Mouse (Mus musculus) olfactory bulb, adult 2 months (tissue): ENCODE results near the gene Grn. TPM values are rescaled to one million over a fixed set of nuclear protein-coding genes. Genes with fewer than 3 reads are reported as not detected.

Experiments
- H3K27ac ChIP-seq: fragments of 200-500 bp; 2 replicates; pipeline ENCODE4 v1.5.1; 2012; ENCODE audit warnings: low read depth, low read length; ENCODE audit not compliant: insufficient read depth
- H3K4me1 ChIP-seq: fragments of 200-500 bp; 2 replicates; pipeline ENCODE4 v1.6.1; 2012; ENCODE audit warnings: low read length; ENCODE audit not compliant: control insufficient read depth, insufficient read depth
- H3K4me3 ChIP-seq: fragments of 200-500 bp; 2 replicates; pipeline ENCODE4 v1.5.1; 2012; ENCODE audit warnings: mild to moderate bottlenecking, low read depth, low read length, moderate library complexity; ENCODE audit not compliant: insufficient read depth
- CTCF ChIP-seq: fragments of 200-500 bp; IDR thresholded peaks from 2 replicates; pipeline ENCODE4 v1.5.1; 2012; ENCODE audit warnings: low read depth, mild to moderate bottlenecking, low read length, moderate library complexity; ENCODE audit not compliant: insufficient read depth
- POLR2A ChIP-seq: fragments of 200-500 bp; IDR thresholded peaks from 2 replicates; pipeline ENCODE4 v1.6.1; 2012; ENCODE audit warnings: mild to moderate bottlenecking, low read depth, low read length, moderate library complexity; ENCODE audit not compliant: insufficient read depth
- WGBS: fragments of 180-500 bp; shearing (Covaris S2); methylation state at CpG from one replicate; pipeline ENCODE4 v1.1.7; 2018; 5-methylcytosine and 5-hydroxymethylcytosine counted together
- polyA plus RNA-seq: library from polyadenylated mRNA; stranded (reverse); fragments of >200 nt; gene quantifications from 2 replicates; pipeline ENCODE4 v1.2.4, GENCODE M21; 2012; ENCODE audit warnings: low replicate concordance; ENCODE audit not compliant: missing spikeins, insufficient read depth, insufficient read length

Gene Grn
- polyA plus RNA-seq, 1 experiment: not detected

GRCm38 (mm10) chr11:102415034-102415802, 14.9 kb upstream of the Grn start:
- H3K27ac ChIP-seq: no peak overlapping the region
- no peak overlapping the region for H3K4me3 ChIP-seq
- 75% methylated on average over 10 of the region's 10 CpGs for WGBS
- no peaks in the 10 kb centered on the region for H3K4me1 ChIP-seq
- TF ChIP-seq POLR2A: no peak

- H3K4me3 ChIP-seq: no peak overlapping the region
- no peaks in the 10 kb centered on the region for H3K4me1 ChIP-seq
- 83% methylated on average over 1 of the region's 1 CpGs for WGBS
- TF ChIP-seq POLR2A (no peak), CTCF (no peak)
- H3K27ac ChIP-seq: no peak overlapping the region
Observed at GRCm38 (mm10) chr11:102417160-102417559, 13.0 kb upstream of the Grn start.

GRCm38 (mm10) chr11:102418887-102419286, 11.2 kb upstream of the Grn start:
- Histone ChIP-seq H3K4me1 (no peaks in the 10 kb centered on the region), H3K27ac (no peak overlapping the region), H3K4me3 (no peak overlapping the region)
- TF ChIP-seq CTCF (no peak), POLR2A (no peak)

- Histone ChIP-seq H3K4me1 (no peaks in the 10 kb centered on the region), H3K27ac (no peak overlapping the region), H3K4me3 (no peak overlapping the region)
- TF ChIP-seq CTCF (no peak), POLR2A (no peak)
- WGBS: 59% methylated on average over 8 of the region's 8 CpGs
Observed at GRCm38 (mm10) chr11:102421559-102421958, 8.6 kb upstream of the Grn start.

- Histone ChIP-seq H3K27ac (no peak overlapping the region), H3K4me3 (no peak overlapping the region), H3K4me1 (no peaks in the 10 kb centered on the region; the same call in 1 of the 2 replicates)
- WGBS: 81% methylated on average over 6 of the region's 6 CpGs
- TF ChIP-seq CTCF (no peak), POLR2A (no peak)
Observed at GRCm38 (mm10) chr11:102424666-102425065, 5.4 kb upstream of the Grn start.

GRCm38 (mm10) chr11:102425555-102426316, 4.4 kb upstream of the Grn start:
- H3K4me1 ChIP-seq: no peaks in the 10 kb centered on the region; the same call in 1 of the 2 replicates
- WGBS: 86% methylated on average over 8 of the region's 8 CpGs
- TF ChIP-seq CTCF: no peak
- TF ChIP-seq POLR2A: no peak
- H3K27ac ChIP-seq: no peak overlapping the region
- no peak overlapping the region for H3K4me3 ChIP-seq

GRCm38 (mm10) chr11:102428981-102429540, 1.1 kb upstream of the Grn start:
- Histone ChIP-seq H3K4me1 (peaks cover 19% of the 10 kb centered on the region), H3K27ac (no peak overlapping the region), H3K4me3 (no peak overlapping the region)
- no peak for TF ChIP-seq CTCF
- TF ChIP-seq POLR2A: no peak
- 71% methylated on average over 8 of the region's 8 CpGs for WGBS

- 36% methylated on average over 3 of the region's 3 CpGs for WGBS
- H3K27ac ChIP-seq: 0 out of 2 replicates have a peak overlapping the region, but pooled peaks have one; percentile 6
- no peak; the same call in 1 of the 2 replicates for TF ChIP-seq POLR2A
- TF ChIP-seq CTCF: no peak
- peak overlapping the region; percentile 77 for H3K4me3 ChIP-seq
- peaks cover 22% of the 10 kb centered on the region for H3K4me1 ChIP-seq
Observed at GRCm38 (mm10) chr11:102429551-102429950, 564 bp upstream of the Grn start.
